Mouse (Mus musculus): ENCODE results near the gene Gm21761.
"Not testable (repeated sequence)": the region's sequence is repeated elsewhere in the genome, so short reads cannot be mapped to it uniquely, and the experiment has no call there.

Gm21761 gene

GRCm38 (mm10) chr13:119929172-119929571, at the start of gene Gm21761:
Gene Gm21761, minus strand, starts transcription at chr13:119929272.
- not testable (repeated sequence) for DNase-seq (ENCODE audit: extremely low spot score, low read depth, low spot score)

- not testable (repeated sequence) for DNase-seq (ENCODE audit: extremely low spot score, low read depth, low spot score)
These were observed 40.1 kb upstream of the Gm21761 start for GRCm38 (mm10) chr13:119969163-119969562.

- DNase-seq (ENCODE audit: extremely low spot score, low read depth, low spot score), result not testable (repeated sequence)
These were observed 39.1 kb upstream of the Gm21761 start for GRCm38 (mm10) chr13:119968193-119968592.

- DNase-seq (ENCODE audit: extremely low spot score, low read depth, low spot score), result not testable (repeated sequence)
These were observed 36.9 kb upstream of the Gm21761 start for GRCm38 (mm10) chr13:119965968-119966367.

- DNase-seq (ENCODE audit: extremely low spot score, low read depth, low spot score), result not testable (repeated sequence)
These were observed 36.4 kb upstream of the Gm21761 start for GRCm38 (mm10) chr13:119965302-119965952.

- not testable (repeated sequence) for DNase-seq (ENCODE audit: extremely low spot score, low read depth, low spot score)
These were observed 33.8 kb upstream of the Gm21761 start for GRCm38 (mm10) chr13:119962856-119963255.

GRCm38 (mm10) chr13:119955567-119955966, 26.5 kb upstream of the Gm21761 start:
- not testable (repeated sequence) for DNase-seq (ENCODE audit: extremely low spot score, low read depth, low spot score)

GRCm38 (mm10) chr13:119955089-119955488, 26.0 kb upstream of the Gm21761 start:
- not testable (repeated sequence) for DNase-seq (ENCODE audit: extremely low spot score, low read depth, low spot score)

GRCm38 (mm10) chr13:119950706-119951105, 21.6 kb upstream of the Gm21761 start, which contains the start of gene B020031M17Rik:
Gene B020031M17Rik, minus strand, starts transcription at chr13:119950806.
- not testable (repeated sequence) for DNase-seq (ENCODE audit: extremely low spot score, low read depth, low spot score)

- not testable (repeated sequence) for DNase-seq (ENCODE audit: extremely low spot score, low read depth, low spot score)
These were observed 4.3 kb downstream of the Gm21761 start for GRCm38 (mm10) chr13:119924597-119925340.

GRCm38 (mm10) chr13:119916966-119917722, 11.9 kb downstream of the Gm21761 start:
- not testable (repeated sequence) for DNase-seq (ENCODE audit: extremely low spot score, low read depth, low spot score)

GRCm38 (mm10) chr13:119916449-119916848, 12.6 kb downstream of the Gm21761 start:
- DNase-seq (ENCODE audit: extremely low spot score, low read depth, low spot score), result not testable (repeated sequence)

GRCm38 (mm10) chr13:119898549-119898948, 30.5 kb downstream of the Gm21761 start:
- not testable (repeated sequence) for DNase-seq (ENCODE audit: extremely low spot score, low read depth, low spot score)

- not testable (repeated sequence) for DNase-seq (ENCODE audit: extremely low spot score, low read depth, low spot score)
These were observed 34.4 kb downstream of the Gm21761 start, which contains the start of gene Tcstv1 for GRCm38 (mm10) chr13:119894685-119895084. Gene Tcstv1, minus strand, starts transcription at chr13:119894785.

GRCm38 (mm10) chr13:119886896-119887295, 42.2 kb downstream of the Gm21761 start:
- not testable (repeated sequence) for DNase-seq (ENCODE audit: extremely low spot score, low read depth, low spot score)

- not testable (repeated sequence) for DNase-seq (ENCODE audit: extremely low spot score, low read depth, low spot score)
These were observed 64.6 kb downstream of the Gm21761 start for GRCm38 (mm10) chr13:119864395-119864999.

GRCm38 (mm10) chr13:119862399-119862798, 66.7 kb downstream of the Gm21761 start:
- DNase-seq (ENCODE audit: extremely low spot score, low read depth, low spot score), result not testable (repeated sequence)

Data from hindlimb bud, embryonic 11.5 days (tissue).